9 mouse cellular contexts compared by ENCODE assay signal in the genomic region with DNA sequence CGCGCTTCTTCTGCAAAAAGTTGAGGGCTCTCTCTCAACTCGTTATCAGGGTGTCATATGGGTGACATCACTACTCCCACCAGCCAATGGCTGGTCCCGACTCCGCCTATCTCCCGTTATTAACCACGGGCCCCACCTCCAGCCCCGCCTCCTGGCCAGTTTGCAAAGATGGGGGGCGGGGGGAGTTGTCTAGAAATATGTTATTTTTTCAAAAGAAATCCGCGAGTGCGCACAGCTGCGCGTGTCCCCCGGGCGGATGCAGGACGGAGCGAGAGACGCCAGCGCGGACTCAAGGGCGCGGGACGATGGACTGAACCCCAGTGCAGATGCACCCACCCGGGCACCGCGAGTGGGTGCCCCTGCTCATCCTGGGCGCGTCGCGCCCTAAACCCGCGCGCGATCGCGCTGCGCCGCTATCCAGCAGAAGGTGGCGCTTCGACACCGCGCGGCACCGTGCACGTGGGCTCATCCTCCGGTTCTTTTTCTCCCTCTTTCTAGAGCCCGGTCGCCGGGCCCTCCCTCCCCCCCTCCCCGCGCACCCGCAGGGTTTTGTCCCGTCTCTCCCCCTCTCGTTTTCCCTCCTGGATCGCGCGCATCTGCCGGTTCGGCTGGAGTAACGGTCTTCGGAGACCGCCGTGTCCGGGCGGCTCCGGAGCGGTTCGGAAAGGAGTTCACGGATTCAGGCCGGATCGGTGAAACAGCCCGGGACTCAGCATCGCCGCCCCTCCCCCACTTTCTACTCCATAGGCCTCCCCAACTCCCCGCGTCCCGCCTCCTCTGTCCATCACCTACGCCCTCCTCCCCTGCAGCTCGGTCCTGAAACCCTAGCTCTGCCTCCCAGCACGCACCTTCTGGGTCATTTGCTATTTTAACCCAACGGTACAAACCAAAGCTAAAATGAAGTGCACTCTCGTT. TPM values are rescaled to one million over a fixed set of nuclear protein-coding genes. Genes with fewer than 3 reads are reported as not detected.
A peak's percentile ranks its signal among the peaks of the same experiment; 100 is the strongest.
DNase-seq lines count a peak whose midpoint lies in the region.
"Had no signal": no experiment of that assay in that cellular context is flagged by ENCODE, and none has a peak within 500 bp of the region (broad histone marks: within the 10 kb centered on the region; RNA-seq: fewer than 3 reads in every experiment).

No protein-coding gene starts in this region.

- intact Hi-C loops in left cerebral cortex, postnatal 25 days (cut with DNase I): loop anchor here (2.0 to 5.0 kb wide), 6 partner anchors 254 to 1090 kb away; no protein-coding TSS in a partner anchor

- DNase-seq in adrenal gland, postnatal 36 days: peak; percentile 59 to 61
- peak; percentile 98 for DNase-seq in embryo, embryonic 9.5 days (ENCODE audit: extremely low spot score)
- peak; percentile 88 to 92 for DNase-seq in gastrocnemius, postnatal 4 days (ENCODE audit: low spot score in 2 of 2)
- DNase-seq in kidney, adult 18-20 months: peak; percentile 26
- DNase-seq in left cerebral cortex, postnatal 25 days (ENCODE audit: low spot score in 2 of 2): peak; percentile 93 to 97
- DNase-seq in mesoderm, embryonic 11.5 days (ENCODE audit: low read depth, low spot score): peak; percentile 97
- peak; percentile 96 for DNase-seq in right cerebral cortex, postnatal 4 days
- DNase-seq in thymus, postnatal 10 days (ENCODE audit: low spot score in 2 of 2): no peak

RNA-seq across cellular contexts. Expression of gene Sox11, which starts 0.6 kb away (rescaled TPM):
- under 1 TPM; 0.23 to 0.26 TPM for total RNA-seq in adrenal gland, postnatal 36 days (2021)
- 10 to 100 TPM; 10.6 to 12.0 TPM for total RNA-seq in gastrocnemius, postnatal 4 days (2021)
- 10 to 100 TPM; 17.3 to 17.4 TPM for total RNA-seq in left cerebral cortex, postnatal 25 days (2021)
- total RNA-seq: common myeloid progenitor, adult 5-6 weeks had no signal

Comparison
In these comparisons a context has a peak if more than half of its experiments do, and no peak if none do; other contexts are left out.
1. DNase-seq: peak in adrenal gland, postnatal 36 days (2 of 2), embryo, embryonic 9.5 days (single experiment), gastrocnemius, postnatal 4 days (2 of 2), kidney, adult 18-20 months (single experiment), left cerebral cortex, postnatal 25 days (2 of 2), mesoderm, embryonic 11.5 days (single experiment) and right cerebral cortex, postnatal 4 days (single experiment); none in thymus, postnatal 10 days (0 of 2).
2. RNA of gene Sox11, which starts 0.6 kb away (total RNA-seq): 17.3 to 17.4 TPM in left cerebral cortex, postnatal 25 days and 10.6 to 12.0 TPM in gastrocnemius, postnatal 4 days; 0.23 to 0.26 TPM in adrenal gland, postnatal 36 days; every median in the first group is over 4 times any median in the second.